Mouse (Mus musculus): ENCODE data around the gene Hoxd13.

GRCm38 (mm10) chr2:74655821-74656631 lies 12.1 kb upstream of the Hoxd13 start:
- TF ChIP-seq CTCF (IDR thresholded peaks at IDR 0.05; ENCODE audit: borderline replicate concordance, control insufficient read depth, extremely low read depth, insufficient read depth, low read length, poor library complexity) (no peak), POLR2A (IDR thresholded peaks at IDR 0.05; ENCODE audit: control insufficient read depth, extremely low read depth, insufficient read depth, low read length, poor library complexity) (no peak)
